Mouse (Mus musculus) intestine, embryonic 14.5 days (tissue): Measurements from ENCODE around the gene Sipa1l3. TPM values are rescaled to one million over a fixed set of nuclear protein-coding genes. Genes with fewer than 3 reads are reported as not detected.

ENCODE experiments used
- ATAC-seq: fragments of 200-750 bp; cut with Nextera tagmentation; replicated peaks from 2 replicates; pipeline ENCODE4 v1.8.0; 2017; ENCODE audit warnings: low read depth, moderate number of reproducible peaks, moderate TSS enrichment, moderate library complexity; ENCODE audit not compliant: low FRiP score, low TSS enrichment
- DNase-seq: peaks from one replicate; pipeline ENCODE4 v3.0.0-alpha.2; 2018; ENCODE audit warnings: low spot score
- H3K27ac ChIP-seq: fragments of 300-500 bp; sonication (generic); 2 replicates; pipeline ENCODE4 v1.5.1; 2014; ENCODE audit warnings: low read depth, mild to moderate bottlenecking, control low read depth
- H3K27me3 ChIP-seq: fragments of 300-500 bp; sonication (generic); replicated peaks from 2 replicates; pipeline ENCODE4 v1.6.1; 2014; ENCODE audit warnings: low read length, control low read depth; ENCODE audit not compliant: control insufficient read depth, insufficient read depth
- H3K36me3 ChIP-seq: fragments of 300-500 bp; sonication (generic); 2 replicates; pipeline ENCODE4 v1.6.1; 2014; ENCODE audit warnings: low read length, control low read depth; ENCODE audit not compliant: control insufficient read depth, insufficient read depth
- H3K4me1 ChIP-seq: fragments of 300-500 bp; sonication (generic); replicated peaks from 2 replicates; pipeline ENCODE4 v1.6.1; 2014; ENCODE audit warnings: low read length, control low read depth, mixed read lengths; ENCODE audit not compliant: control insufficient read depth, insufficient read depth
- H3K4me2 ChIP-seq: fragments of 300-500 bp; sonication (generic); 2 replicates; pipeline ENCODE4 v1.6.1; 2014; ENCODE audit warnings: low read length
- H3K4me3 ChIP-seq: fragments of 300-500 bp; sonication (generic); 2 replicates; pipeline ENCODE4 v1.5.1; 2014; ENCODE audit warnings: low read depth, low read length, control low read depth, mixed read lengths
- H3K9ac ChIP-seq: fragments of 300-500 bp; sonication (generic); 2 replicates; pipeline ENCODE4 v1.6.1; 2014; ENCODE audit warnings: mild to moderate bottlenecking, low read length
- H3K9me3 ChIP-seq: fragments of 300-500 bp; sonication (generic); 2 replicates; pipeline ENCODE4 v1.6.1; 2016; ENCODE audit warnings: low read length, control low read depth; ENCODE audit not compliant: control insufficient read depth
- WGBS: fragments of 180-500 bp; shearing (Covaris S2); extraction: QIAGEN DNeasy Blood & Tissue Kit; methylation state at CpG from one replicate; pipeline ENCODE4 v1.1.7; 2014; 5-methylcytosine and 5-hydroxymethylcytosine counted together
- polyA plus RNA-seq: library from polyadenylated mRNA; unstranded; fragments of >200 nt; fragmentation: Nextera tagmentation; extraction: Ambion mirVana; gene quantifications from 2 replicates; pipeline ENCODE4 v1.2.1, GENCODE M21; 2014

Gene Sipa1l3
- polyA plus RNA-seq, 1 experiment from 2014 or later: 22.5 TPM

DNA sequence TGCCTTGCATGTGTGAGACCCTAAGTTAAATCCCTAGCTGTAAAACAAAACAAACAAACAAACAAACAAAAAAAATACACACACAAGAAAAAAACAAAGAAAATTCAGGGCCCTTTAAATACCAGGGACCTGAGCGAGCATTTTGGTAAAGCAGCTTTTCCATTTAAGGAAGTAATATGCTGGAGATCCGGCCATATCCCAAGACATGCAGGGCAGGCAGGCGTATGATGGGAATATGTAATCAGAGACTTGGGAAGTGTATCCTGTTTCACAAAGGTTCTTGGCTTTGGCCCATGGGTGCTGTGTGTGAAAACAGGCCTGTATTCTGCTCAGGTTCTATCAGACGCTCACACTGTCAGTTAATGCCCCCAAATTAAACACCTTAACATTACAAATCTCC is 240.9 kb downstream of the Sipa1l3 start:
- H3K9me3 ChIP-seq: no peaks in the 10 kb centered on the region
- H3K27ac ChIP-seq: no peak overlapping the region
- peaks cover 6% of the 10 kb centered on the region for H3K27me3 ChIP-seq
- no peaks in the 10 kb centered on the region for H3K36me3 ChIP-seq
- WGBS: 71% methylated on average over 4 of the region's 4 CpGs
- H3K4me1 ChIP-seq: peaks cover 8% of the 10 kb centered on the region; the same call in 1 of the 2 replicates
- no peak overlapping the region for H3K4me2 ChIP-seq
- no peak overlapping the region for H3K9ac ChIP-seq
- DNase-seq (no peak), ATAC-seq (no peak)
- H3K4me3 ChIP-seq: no peak overlapping the region

DNA sequence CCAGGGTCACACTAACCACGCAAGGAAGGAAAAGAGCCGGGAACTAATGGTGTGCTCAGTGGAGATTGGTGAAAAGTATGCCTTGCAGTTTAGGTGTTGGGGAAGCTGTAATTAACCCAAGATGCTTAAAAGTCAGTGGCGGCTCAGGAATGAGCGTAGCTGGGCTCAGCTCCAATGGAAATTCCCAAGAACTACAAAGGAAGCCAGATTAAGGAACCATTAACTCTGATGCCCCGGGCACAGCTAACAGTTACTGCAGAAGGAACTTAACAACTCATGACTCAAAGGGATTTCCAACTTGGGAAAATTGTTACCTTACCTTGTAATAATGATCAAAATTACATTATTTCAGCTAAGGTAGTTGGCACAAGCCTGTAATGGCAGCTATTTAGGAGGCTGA is 241.7 kb downstream of the Sipa1l3 start:
- H3K4me2 ChIP-seq: no peak overlapping the region
- WGBS: 78% methylated on average over 5 of the region's 5 CpGs
- ATAC-seq (no peak), DNase-seq (no peak)
- no peak overlapping the region for H3K27ac ChIP-seq
- no peak overlapping the region for H3K9ac ChIP-seq
- H3K4me1 ChIP-seq: peaks cover 10% of the 10 kb centered on the region
- H3K4me3 ChIP-seq: no peak overlapping the region
- H3K27me3 ChIP-seq: peaks cover 6% of the 10 kb centered on the region; the same call in 1 of the 2 replicates
- H3K36me3 ChIP-seq: no peaks in the 10 kb centered on the region
- no peaks in the 10 kb centered on the region for H3K9me3 ChIP-seq

DNA sequence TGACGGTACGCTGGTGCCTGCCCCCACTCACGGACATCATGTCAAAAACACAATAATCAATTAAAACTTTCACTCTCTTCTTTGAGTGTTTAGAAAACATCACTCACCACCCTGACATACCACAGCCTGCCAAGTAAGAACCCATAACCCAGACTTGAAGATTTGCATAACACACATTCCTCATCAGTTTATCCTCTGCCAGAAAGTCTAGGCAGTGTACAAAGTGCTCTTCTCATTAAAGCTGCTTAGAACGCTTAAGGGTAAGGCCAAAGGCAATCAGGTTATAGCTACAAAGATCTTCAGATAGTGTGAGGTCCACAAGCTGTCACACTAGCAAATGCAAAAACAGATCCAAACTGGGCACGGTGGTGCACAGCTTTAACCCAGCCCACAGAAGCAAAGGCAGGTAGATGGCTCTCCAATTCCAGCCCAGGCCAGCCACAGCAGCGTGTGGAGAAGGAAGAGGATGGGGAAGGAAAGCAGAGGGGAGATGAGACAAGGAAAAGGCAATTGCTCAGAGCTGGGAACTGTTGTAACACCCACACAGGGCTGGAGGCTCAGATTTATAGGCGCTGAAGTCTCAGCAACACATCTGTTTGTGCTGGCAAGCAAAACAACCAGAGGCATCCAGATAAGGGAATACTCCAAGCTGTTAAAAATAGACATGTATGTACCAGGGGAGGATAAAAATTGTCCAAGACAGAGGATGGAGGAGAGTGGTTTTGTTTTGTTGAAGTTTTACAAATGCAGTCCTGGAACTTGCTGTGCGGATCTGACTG is 246.6 kb downstream of the Sipa1l3 start:
- no peak for ATAC-seq

GRCm38 (mm10) chr7:29270445-29270844 is 248.0 kb downstream of the Sipa1l3 start:
- H3K4me2 ChIP-seq: no peak overlapping the region
- H3K36me3 ChIP-seq: no peaks in the 10 kb centered on the region
- H3K9ac ChIP-seq: no peak overlapping the region
- no peaks in the 10 kb centered on the region for H3K27me3 ChIP-seq
- DNase-seq (no peak), ATAC-seq (no peak)
- 80% methylated on average over 4 of the region's 4 CpGs for WGBS
- H3K4me3 ChIP-seq: no peak overlapping the region
- no peak overlapping the region for H3K27ac ChIP-seq
- peaks cover 10% of the 10 kb centered on the region for H3K4me1 ChIP-seq
- H3K9me3 ChIP-seq: no peaks in the 10 kb centered on the region

More for the DNA sequence above, 246.6 kb downstream of the Sipa1l3 start:
- no peaks in the 10 kb centered on the region for H3K27me3 ChIP-seq
- 48% methylated on average over 8 of the region's 8 CpGs for WGBS
- H3K9ac ChIP-seq: no peak overlapping the region
- no peaks in the 10 kb centered on the region for H3K36me3 ChIP-seq
- no peak overlapping the region for H3K27ac ChIP-seq
- no peak overlapping the region for H3K4me2 ChIP-seq
- no peak for DNase-seq
- H3K4me3 ChIP-seq: no peak overlapping the region
- H3K9me3 ChIP-seq: no peaks in the 10 kb centered on the region
- H3K4me1 ChIP-seq: peaks cover 5% of the 10 kb centered on the region

Other genes with a start within 250 kb of the Sipa1l3 start
- 470 and 522 TPM in 2 replicates for gene Spint2, start 236.7 kb downstream of the Sipa1l3 start, polyA plus RNA-seq
- gene Ppp1r14a, start 229.3 kb downstream of the Sipa1l3 start, polyA plus RNA-seq: 59.7 and 66.5 TPM in 2 replicates
- 7.4 and 8.8 TPM in 2 replicates for gene Dpf1, start 214.7 kb downstream of the Sipa1l3 start, polyA plus RNA-seq
- gene Catsperg2, start 208.4 kb upstream of the Sipa1l3 start, polyA plus RNA-seq: not detected in 2 replicates
- gene Zfp84, start 249.9 kb upstream of the Sipa1l3 start, polyA plus RNA-seq: 12.3 and 12.8 TPM in 2 replicates